Mouse (Mus musculus): ENCODE measurements around the gene Emilin1.

- TF ChIP-seq CTCF (IDR thresholded peaks at IDR 0.05; ENCODE audit: low read depth) (no peak), EP300 (IDR thresholded peaks at IDR 0.05; ENCODE audit: low read depth) (no peak)
Observed at GRCm38 (mm10) chr5:30950922-30951321, 37.7 kb downstream of the Emilin1 start.

Data from liver, embryonic 14.5 days (tissue).